Mouse (Mus musculus) ovary, adult 18-20 months (tissue): ENCODE measurements around the gene Prkaa2.
"Not testable (repeated sequence)": the region's sequence is repeated elsewhere in the genome, so short reads cannot be mapped to it uniquely, and the experiment has no call there.

Experiments used
- DNase-seq: peaks from one replicate; pipeline ENCODE4 v3.0.0; 2022; ENCODE audit warnings: low spot score, mixed read lengths

Prkaa2 gene

GRCm38 (mm10) chr4:105015496-105015895, 94.2 kb downstream of the Prkaa2 start:
- no peak for DNase-seq

GRCm38 (mm10) chr4:105013718-105014117, 96.0 kb downstream of the Prkaa2 start:
- DNase-seq: no peak

GRCm38 (mm10) chr4:105007360-105008018, 102.2 kb downstream of the Prkaa2 start:
- DNase-seq: no peak

GRCm38 (mm10) chr4:105004649-105005048, 105.0 kb downstream of the Prkaa2 start:
- DNase-seq: not testable (repeated sequence)

- DNase-seq: peak; percentile 37
These were observed 105.6 kb downstream of the Prkaa2 start for GRCm38 (mm10) chr4:105004135-105004534.

- no peak for DNase-seq
These were observed 108.0 kb downstream of the Prkaa2 start for GRCm38 (mm10) chr4:105001736-105002135.

GRCm38 (mm10) chr4:104999702-105000101, 110.0 kb downstream of the Prkaa2 start:
- DNase-seq: no peak

GRCm38 (mm10) chr4:104993140-104993874, 116.4 kb downstream of the Prkaa2 start:
- DNase-seq: no peak

GRCm38 (mm10) chr4:104992271-104992670, 117.4 kb downstream of the Prkaa2 start:
- DNase-seq: no peak

GRCm38 (mm10) chr4:104990686-104991085, 119.0 kb downstream of the Prkaa2 start:
- no peak for DNase-seq

- DNase-seq: no peak
These were observed 119.7 kb downstream of the Prkaa2 start for GRCm38 (mm10) chr4:104990016-104990415.

- DNase-seq: no peak
These were observed 121.0 kb downstream of the Prkaa2 start for GRCm38 (mm10) chr4:104988709-104989108.

- no peak for DNase-seq
These were observed 121.6 kb downstream of the Prkaa2 start for GRCm38 (mm10) chr4:104988102-104988501.

GRCm38 (mm10) chr4:104987631-104988030, 122.1 kb downstream of the Prkaa2 start:
- DNase-seq: no peak

GRCm38 (mm10) chr4:104985960-104986632, 123.6 kb downstream of the Prkaa2 start:
- DNase-seq: no peak
